Mouse (Mus musculus): ENCODE data around the gene Rilp. TPM values are rescaled to one million over a fixed set of nuclear protein-coding genes. Genes with fewer than 3 reads are reported as not detected.

Rilp gene
- polyA plus RNA-seq, 1 experiment from 2014 or later, result 0.26 TPM

DNA sequence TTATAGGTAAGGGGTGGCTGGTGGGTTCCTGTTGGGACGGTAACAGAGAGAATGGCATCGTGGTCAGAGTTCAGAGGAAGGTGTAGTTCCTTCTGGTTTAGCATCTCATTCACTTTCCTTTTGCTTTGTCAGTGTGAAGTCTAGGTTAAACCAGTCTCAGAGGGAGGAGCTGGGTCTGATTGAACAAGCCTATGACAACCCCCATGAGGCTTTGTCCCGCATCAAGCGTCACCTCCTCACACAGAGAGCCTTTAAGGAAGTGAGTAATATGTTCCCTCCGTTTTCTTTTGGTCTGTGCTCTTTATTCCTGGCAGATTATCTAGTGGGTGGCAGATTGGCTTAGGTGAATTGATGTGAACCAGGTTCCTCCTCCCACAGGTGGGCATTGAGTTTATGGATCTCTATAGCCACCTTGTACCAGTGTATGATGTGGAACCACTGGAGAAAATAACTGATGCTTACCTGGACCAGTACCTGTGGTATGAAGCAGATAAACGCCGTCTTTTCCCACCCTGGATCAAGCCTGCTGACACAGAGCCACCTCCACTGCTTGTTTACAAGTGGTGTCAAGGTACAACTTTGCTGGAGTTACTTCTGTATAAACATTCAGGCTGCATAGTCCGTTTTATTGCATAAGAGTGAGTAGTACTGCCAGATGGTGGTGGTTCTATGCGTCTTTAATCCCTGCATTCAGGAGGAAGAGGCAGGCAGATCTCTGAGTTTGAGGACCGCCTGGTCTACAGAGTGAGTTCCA lies 15.4 kb upstream of the Rilp start:
- Histone ChIP-seq H3K4me1 (replicated peaks) (no peaks in the 10 kb centered on the region), H3K4me3 (replicated peaks) (no peak overlapping the region), H3K9me3 (no peaks in the 10 kb centered on the region), H3K4me2 (no peak overlapping the region), H3K27ac (no peak overlapping the region), H3K27me3 (no peaks in the 10 kb centered on the region), H3K36me3 (peaks cover 100% of the 10 kb centered on the region), H3K9ac (replicated peaks) (no peak overlapping the region)
- no peak for ATAC-seq (ENCODE audit: insufficient number of reproducible peaks, insufficient read depth, low FRiP score, low TSS enrichment, low read depth)
- 92% methylated on average over 10 of the region's 10 CpGs for WGBS

DNA sequence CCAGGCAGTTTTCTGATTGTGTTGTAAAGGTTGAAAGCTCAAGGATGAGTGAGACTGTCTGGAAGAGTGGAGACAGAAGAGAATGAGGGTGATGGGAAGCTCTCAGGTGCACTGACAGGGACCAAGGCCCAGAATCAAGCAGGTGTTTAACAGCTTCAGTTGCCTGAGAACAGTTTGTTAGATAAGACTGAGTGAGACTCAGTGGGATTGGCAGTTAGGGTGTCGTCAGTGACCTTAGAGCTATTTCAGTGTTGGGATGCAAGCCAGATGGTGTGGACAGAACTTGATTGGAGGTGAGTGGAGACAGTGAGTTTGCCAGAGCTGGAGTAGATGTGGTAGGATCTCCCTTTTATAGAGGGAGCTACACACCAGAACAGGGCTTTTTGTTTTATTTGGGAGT lies 11.8 kb upstream of the Rilp start:
- no peak overlapping the region for H3K4me2 ChIP-seq
- peaks cover 100% of the 10 kb centered on the region for H3K36me3 ChIP-seq
- H3K4me1 ChIP-seq (replicated peaks), result no peaks in the 10 kb centered on the region
- no peaks in the 10 kb centered on the region for H3K9me3 ChIP-seq
- WGBS, result 94% methylated on average over 1 of the region's 1 CpGs
- no peak overlapping the region for H3K4me3 ChIP-seq (replicated peaks)
- ATAC-seq (ENCODE audit: insufficient number of reproducible peaks, insufficient read depth, low FRiP score, low TSS enrichment, low read depth), result no peak
- H3K27ac ChIP-seq, result no peak overlapping the region
- H3K9ac ChIP-seq (replicated peaks), result no peak overlapping the region
- no peaks in the 10 kb centered on the region for H3K27me3 ChIP-seq

DNA sequence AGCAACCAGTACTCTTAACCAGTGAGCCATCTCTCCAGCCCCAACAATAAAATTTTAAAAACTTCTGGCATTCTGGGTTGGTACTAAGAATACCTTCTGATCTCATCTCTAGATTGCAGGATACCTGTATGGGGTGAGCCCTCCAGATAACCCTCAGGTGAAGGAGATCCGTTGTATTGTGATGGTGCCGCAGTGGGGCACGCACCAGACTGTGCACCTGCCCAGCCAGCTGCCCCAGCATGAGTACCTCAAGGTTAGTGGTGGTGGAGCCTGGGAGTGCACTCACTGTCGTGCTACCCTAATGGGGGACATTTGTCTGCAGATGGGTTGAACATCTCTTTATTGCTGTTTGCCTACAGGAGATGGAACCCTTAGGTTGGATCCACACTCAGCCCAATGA lies 1.7 kb upstream of the Rilp start:
- Histone ChIP-seq H3K9ac (replicated peaks) (0 out of 2 replicates have a peak overlapping the region, but pooled peaks have one; percentile 27), H3K9me3 (no peaks in the 10 kb centered on the region), H3K4me3 (replicated peaks) (no peak overlapping the region), H3K4me1 (replicated peaks) (peaks cover 23% of the 10 kb centered on the region), H3K27ac (no peak overlapping the region), H3K36me3 (peaks cover 68% of the 10 kb centered on the region), H3K27me3 (no peaks in the 10 kb centered on the region), H3K4me2 (no peak overlapping the region)
- 94% methylated on average over 4 of the region's 4 CpGs for WGBS
- no peak for ATAC-seq (ENCODE audit: insufficient number of reproducible peaks, insufficient read depth, low FRiP score, low TSS enrichment, low read depth)

DNA sequence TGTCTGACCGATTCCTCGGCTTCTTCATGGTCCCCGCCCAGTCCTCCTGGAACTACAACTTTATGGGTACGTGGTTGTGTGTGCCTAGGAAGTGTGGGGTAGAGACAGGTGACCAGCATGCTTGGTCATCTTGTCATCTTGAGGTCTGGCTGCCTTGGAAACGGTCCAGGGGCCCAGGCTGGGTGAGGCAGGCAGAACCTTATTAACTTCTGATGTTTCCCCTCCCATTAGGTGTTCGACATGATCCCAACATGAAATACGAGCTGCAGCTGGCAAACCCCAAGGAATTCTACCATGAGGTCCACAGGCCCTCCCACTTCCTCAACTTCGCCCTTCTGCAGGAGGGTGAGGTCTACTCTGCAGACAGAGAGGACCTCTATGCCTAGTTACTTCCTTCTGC lies 990 bp upstream of the Rilp start:
- H3K9me3 ChIP-seq, result no peaks in the 10 kb centered on the region
- H3K9ac ChIP-seq (replicated peaks), result no peak overlapping the region
- no peak for ATAC-seq (ENCODE audit: insufficient number of reproducible peaks, insufficient read depth, low FRiP score, low TSS enrichment, low read depth)
- WGBS, result 56% methylated on average over 8 of the region's 8 CpGs
- H3K4me2 ChIP-seq, result no peak overlapping the region
- no peak overlapping the region for H3K27ac ChIP-seq
- peaks cover 29% of the 10 kb centered on the region for H3K4me1 ChIP-seq (replicated peaks)
- H3K36me3 ChIP-seq, result peaks cover 61% of the 10 kb centered on the region
- no peak overlapping the region for H3K4me3 ChIP-seq (replicated peaks)
- H3K27me3 ChIP-seq, result no peaks in the 10 kb centered on the region

DNA sequence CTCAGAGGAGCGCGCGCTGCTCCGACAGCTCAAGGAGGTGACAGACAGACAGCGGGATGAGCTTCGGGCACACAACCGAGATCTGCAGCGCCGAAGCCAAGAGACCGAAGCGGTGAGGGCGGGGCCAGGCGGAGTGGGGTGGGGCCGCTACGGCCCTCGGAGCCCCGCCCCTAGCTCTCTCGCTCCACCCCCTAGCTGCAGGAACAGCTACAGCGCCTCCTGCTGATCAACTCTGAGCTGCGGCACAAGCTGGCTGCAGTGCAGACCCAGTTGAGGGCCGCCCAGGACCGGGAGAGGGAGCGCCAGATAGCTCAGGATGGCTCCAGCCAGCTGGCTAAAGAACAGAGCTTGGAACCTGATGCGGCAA lies 716 bp downstream of the Rilp start:
- WGBS, result 4% methylated on average over 24 of the region's 24 CpGs
- H3K27ac ChIP-seq, result peak overlapping the region; percentile 75
- peak overlapping the region; percentile 63 for H3K9ac ChIP-seq (replicated peaks)
- peak overlapping the region; percentile 90 for H3K4me2 ChIP-seq
- peak; percentile 69 for ATAC-seq (ENCODE audit: insufficient number of reproducible peaks, insufficient read depth, low FRiP score, low TSS enrichment, low read depth)
- peaks cover 45% of the 10 kb centered on the region for H3K36me3 ChIP-seq
- peak overlapping the region; percentile 52 for H3K4me3 ChIP-seq (replicated peaks)
- no peaks in the 10 kb centered on the region for H3K9me3 ChIP-seq
- peaks cover 36% of the 10 kb centered on the region for H3K4me1 ChIP-seq (replicated peaks)
- H3K27me3 ChIP-seq, result no peaks in the 10 kb centered on the region

DNA sequence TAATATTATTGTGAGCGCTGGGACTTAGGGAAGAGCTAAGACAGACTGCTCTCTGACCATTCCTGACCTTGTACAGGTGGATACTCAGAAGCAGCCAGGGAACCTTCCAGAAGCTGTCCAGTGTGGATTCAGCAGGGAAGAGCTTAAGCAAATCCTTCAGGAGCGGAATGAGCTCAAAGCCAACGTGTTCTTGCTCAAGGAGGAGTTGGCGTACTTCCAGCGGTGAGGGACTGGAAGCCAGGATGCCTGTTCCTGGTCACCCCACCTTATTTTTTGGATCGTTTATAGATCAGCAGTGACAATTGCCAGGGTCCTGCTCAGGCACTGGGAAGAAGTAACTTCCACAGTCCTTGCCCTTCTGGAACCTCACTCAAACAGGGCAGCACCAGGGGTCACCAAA lies 1.3 kb downstream of the Rilp start:
- ATAC-seq (ENCODE audit: insufficient number of reproducible peaks, insufficient read depth, low FRiP score, low TSS enrichment, low read depth), result no peak
- Histone ChIP-seq H3K4me3 (replicated peaks) (0 out of 2 replicates have a peak overlapping the region, but pooled peaks have one; percentile 52), H3K4me1 (replicated peaks) (peaks cover 36% of the 10 kb centered on the region), H3K36me3 (peaks cover 39% of the 10 kb centered on the region), H3K4me2 (no peak overlapping the region), H3K9ac (replicated peaks) (no peak overlapping the region), H3K9me3 (no peaks in the 10 kb centered on the region), H3K27me3 (no peaks in the 10 kb centered on the region), H3K27ac (no peak overlapping the region)
- WGBS, result 88% methylated on average over 6 of the region's 6 CpGs

DNA sequence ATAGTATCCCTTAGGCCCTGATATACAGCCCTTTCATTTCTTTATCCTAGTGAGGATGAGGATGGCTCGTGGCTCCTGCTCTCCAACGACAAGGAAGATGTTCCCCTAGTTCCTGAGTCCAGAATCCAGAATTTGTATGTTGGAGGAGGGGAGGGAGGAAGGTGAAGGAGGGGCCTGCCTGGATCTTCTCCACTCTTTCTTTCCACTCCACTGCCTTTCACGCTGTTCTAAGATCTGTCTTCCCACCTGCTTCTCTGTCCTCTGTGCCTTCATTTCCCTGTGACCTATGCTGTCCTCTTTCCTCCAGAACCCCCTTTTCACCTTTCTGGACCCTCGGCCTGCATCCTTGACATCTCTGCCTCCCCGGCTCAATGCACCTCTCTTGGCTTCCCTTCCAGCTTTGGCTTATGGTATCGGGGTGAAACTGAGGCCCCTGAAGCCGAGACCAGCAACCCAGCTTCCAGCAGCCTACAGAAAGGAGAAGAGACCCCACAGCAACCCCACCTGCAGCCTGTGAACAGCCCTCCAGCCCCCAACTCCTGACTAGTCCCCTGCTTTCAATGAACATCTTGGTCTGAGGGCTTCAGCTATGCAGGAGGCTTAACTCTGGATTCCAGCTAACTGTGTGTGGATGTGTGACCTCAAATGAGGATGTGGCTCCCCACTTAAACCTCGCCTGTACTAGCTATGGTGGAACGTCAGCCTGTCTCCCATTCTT lies 2.6 kb downstream of the Rilp start:
- 78% methylated on average over 9 of the region's 9 CpGs for WGBS
- H3K36me3 ChIP-seq, result peaks cover 28% of the 10 kb centered on the region
- no peak overlapping the region for H3K9ac ChIP-seq (replicated peaks)

DNA sequence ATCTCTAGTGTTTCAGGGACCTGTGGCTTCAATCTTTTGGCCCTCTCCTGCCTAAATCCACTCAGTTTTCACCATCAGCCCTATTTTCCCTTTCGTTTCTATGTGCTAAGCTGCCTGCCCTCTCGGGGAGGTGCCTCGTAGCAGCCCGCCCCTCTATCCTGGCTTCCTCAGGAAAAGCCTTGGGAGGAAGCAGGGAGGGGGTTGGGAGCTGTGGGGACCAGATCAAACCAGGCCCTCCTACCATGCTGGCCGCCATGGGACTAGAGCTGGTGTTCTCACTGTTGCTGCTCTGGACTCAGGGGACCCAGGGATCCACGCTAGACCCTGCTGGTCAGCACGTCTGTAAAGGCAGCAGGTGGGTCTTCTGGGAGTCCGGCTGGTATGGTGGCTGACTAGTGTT lies 3.4 kb downstream of the Rilp start, which contains the start of gene Scarf1:
Scarf1 (plus strand) TSS at position 205 of the 400 bp plus-strand sequence.
- Histone ChIP-seq H3K9ac (replicated peaks) (no peak within 1 kb of the TSS), H3K27ac (no peak within 1 kb of the TSS), H3K9me3 (no peaks in the 10 kb centered on the region), H3K4me1 (replicated peaks) (peaks cover 35% of the 10 kb centered on the region), H3K36me3 (peaks cover 19% of the 10 kb centered on the region), H3K4me2 (peak within 1 kb of the TSS; percentile 6; the same call in 1 of the 2 replicates), H3K4me3 (replicated peaks) (no peak within 1 kb of the TSS), H3K27me3 (no peaks in the 10 kb centered on the region)
- no peak for ATAC-seq (ENCODE audit: insufficient number of reproducible peaks, insufficient read depth, low FRiP score, low TSS enrichment, low read depth)
- WGBS, result 53% methylated on average over 8 of the region's 8 CpGs

More for the DNA sequence above, 2.6 kb downstream of the Rilp start:
- H3K4me2 ChIP-seq, result no peak overlapping the region
- no peak overlapping the region for H3K4me3 ChIP-seq (replicated peaks)
- no peaks in the 10 kb centered on the region for H3K27me3 ChIP-seq
- H3K9me3 ChIP-seq, result no peaks in the 10 kb centered on the region
- ATAC-seq (ENCODE audit: insufficient number of reproducible peaks, insufficient read depth, low FRiP score, low TSS enrichment, low read depth), result no peak
- peaks cover 36% of the 10 kb centered on the region for H3K4me1 ChIP-seq (replicated peaks)
- no peak overlapping the region for H3K27ac ChIP-seq

DNA sequence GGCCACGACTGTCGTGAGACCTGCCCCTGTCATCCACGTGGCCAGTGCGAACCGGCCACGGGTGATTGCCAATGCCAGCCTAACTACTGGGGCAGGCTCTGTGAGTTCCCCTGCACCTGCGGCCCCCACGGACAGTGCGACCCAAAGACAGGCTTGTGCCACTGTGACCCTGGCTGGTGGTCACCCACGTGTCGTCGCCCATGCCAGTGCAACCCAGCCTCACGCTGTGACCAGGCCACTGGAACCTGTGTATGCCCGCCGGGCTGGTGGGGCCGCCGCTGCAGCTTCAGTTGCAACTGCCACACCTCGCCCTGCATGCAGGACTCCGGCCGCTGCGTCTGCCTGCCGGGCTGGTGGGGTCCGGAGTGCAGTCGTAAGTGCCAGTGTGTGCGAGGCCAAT lies 5.3 kb downstream of the Rilp start:
- 90% methylated on average over 25 of the region's 25 CpGs for WGBS
- Histone ChIP-seq H3K4me1 (replicated peaks) (peaks cover 17% of the 10 kb centered on the region), H3K4me3 (replicated peaks) (no peak overlapping the region), H3K4me2 (no peak overlapping the region), H3K36me3 (peaks cover 5% of the 10 kb centered on the region; the same call in 1 of the 2 replicates), H3K9ac (replicated peaks) (no peak overlapping the region), H3K27ac (no peak overlapping the region), H3K27me3 (no peaks in the 10 kb centered on the region), H3K9me3 (no peaks in the 10 kb centered on the region)
- no peak for ATAC-seq (ENCODE audit: insufficient number of reproducible peaks, insufficient read depth, low FRiP score, low TSS enrichment, low read depth)

DNA sequence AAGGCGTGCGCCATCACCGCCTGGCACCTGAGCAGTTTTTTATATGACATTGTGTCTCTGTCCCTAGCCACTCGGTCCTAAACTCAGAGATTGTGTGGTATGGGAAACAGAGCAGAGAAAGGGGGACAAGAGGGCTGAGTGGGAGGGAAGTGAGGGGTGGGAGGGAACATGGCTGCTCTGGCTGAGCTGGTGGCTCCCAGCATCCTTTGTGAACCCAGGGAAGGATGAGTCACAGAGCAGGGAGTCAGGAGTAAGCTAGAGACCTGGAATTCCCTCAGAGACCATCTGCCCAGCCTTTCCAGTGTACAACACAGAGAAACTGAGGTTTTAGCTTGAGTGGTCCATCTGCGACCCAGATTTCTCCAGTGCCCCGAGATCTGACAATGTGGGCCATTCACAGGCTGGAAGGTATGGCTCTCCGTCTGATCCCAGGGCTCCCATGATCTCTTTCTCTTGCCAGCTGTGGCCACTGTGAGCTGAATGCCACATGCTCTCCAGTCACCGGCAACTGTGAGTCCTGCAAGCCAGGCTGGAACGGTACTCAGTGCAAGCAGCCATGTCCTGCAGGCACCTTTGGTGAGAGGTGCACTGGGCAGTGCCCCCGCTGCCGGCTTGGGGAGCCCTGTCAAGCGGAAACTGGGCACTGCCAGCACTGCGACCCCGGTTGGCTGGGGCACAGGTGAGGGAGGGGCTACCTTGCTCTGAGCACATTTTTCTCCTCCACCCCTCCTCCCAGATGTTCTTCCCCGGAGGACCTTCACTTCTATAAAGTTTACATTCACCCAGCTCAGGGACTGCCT lies 10.1 kb downstream of the Rilp start:
- Histone ChIP-seq H3K27ac (no peak overlapping the region; the same call in 1 of the 2 replicates), H3K4me3 (replicated peaks) (no peak overlapping the region), H3K4me2 (no peak overlapping the region), H3K27me3 (no peaks in the 10 kb centered on the region), H3K9ac (replicated peaks) (0 out of 2 replicates have a peak overlapping the region, but pooled peaks have one; percentile 2), H3K36me3 (no peaks in the 10 kb centered on the region), H3K4me1 (replicated peaks) (peaks cover 4% of the 10 kb centered on the region; the same call in 1 of the 2 replicates), H3K9me3 (no peaks in the 10 kb centered on the region)
- 76% methylated on average over 15 of the region's 15 CpGs for WGBS
- ATAC-seq (ENCODE audit: insufficient number of reproducible peaks, insufficient read depth, low FRiP score, low TSS enrichment, low read depth), result no peak

DNA sequence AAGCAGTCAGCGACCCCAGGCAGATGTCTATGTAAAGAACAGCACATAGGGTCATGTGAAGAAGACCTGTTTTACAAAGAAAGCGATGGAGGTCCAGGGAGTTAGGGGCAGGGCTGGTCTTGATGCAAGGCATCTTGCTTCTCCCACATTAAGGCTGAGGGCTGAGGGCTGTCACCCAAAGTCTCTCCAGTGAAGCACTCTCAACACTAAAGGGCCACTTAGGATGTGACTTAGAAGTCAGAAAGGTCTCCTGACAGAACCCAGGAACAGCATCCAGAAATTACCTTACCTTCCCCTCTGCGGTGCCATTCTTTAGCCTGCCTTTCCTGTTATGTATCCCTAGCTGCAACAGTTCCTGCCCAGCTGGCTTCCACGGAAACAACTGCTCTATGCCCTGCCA lies 11.7 kb downstream of the Rilp start:
- 84% methylated on average over 4 of the region's 4 CpGs for WGBS
- Histone ChIP-seq H3K36me3 (no peaks in the 10 kb centered on the region), H3K27ac (no peak overlapping the region), H3K4me3 (replicated peaks) (no peak overlapping the region), H3K9me3 (no peaks in the 10 kb centered on the region), H3K27me3 (no peaks in the 10 kb centered on the region), H3K4me2 (no peak overlapping the region), H3K9ac (replicated peaks) (no peak overlapping the region), H3K4me1 (replicated peaks) (peaks cover 4% of the 10 kb centered on the region; the same call in 1 of the 2 replicates)
- ATAC-seq (ENCODE audit: insufficient number of reproducible peaks, insufficient read depth, low FRiP score, low TSS enrichment, low read depth), result no peak

Data from limb, embryonic 12.5 days (tissue).